Mouse (Mus musculus): ENCODE measurements around the gene Lrrc75b.
A peak's percentile ranks its signal among the peaks of the same experiment; 100 is the strongest.
"Not testable (repeated sequence)": the region's sequence is repeated elsewhere in the genome, so short reads cannot be mapped to it uniquely, and the experiment has no call there.

Gene Lrrc75b

GRCm38 (mm10) chr10:75566765-75567164 is 6.6 kb upstream of the Lrrc75b start:
- DNase-seq: not testable (repeated sequence)

GRCm38 (mm10) chr10:75566321-75566720 is 6.2 kb upstream of the Lrrc75b start:
- DNase-seq: no peak

GRCm38 (mm10) chr10:75565906-75566305 is 5.8 kb upstream of the Lrrc75b start:
- peak; percentile 81 for DNase-seq

- no peak for DNase-seq
These were observed 5.3 kb upstream of the Lrrc75b start for GRCm38 (mm10) chr10:75565436-75565835.

GRCm38 (mm10) chr10:75564687-75565265 is 4.6 kb upstream of the Lrrc75b start:
- DNase-seq: peak; percentile 16

- no peak for DNase-seq
These were observed 2.5 kb upstream of the Lrrc75b start for GRCm38 (mm10) chr10:75562596-75562995.

- no peak for DNase-seq
These were observed 1.0 kb upstream of the Lrrc75b start, which contains the start of gene Ggt1 for GRCm38 (mm10) chr10:75561071-75561654. Ggt1 (plus strand) TSS chr10:75561604.

- DNase-seq: no peak
These were observed 394 bp upstream of the Lrrc75b start for GRCm38 (mm10) chr10:75560549-75560899.

GRCm38 (mm10) chr10:75559041-75559675 is 972 bp downstream of the Lrrc75b start:
- DNase-seq: no peak

- no peak for DNase-seq
These were observed 1.6 kb downstream of the Lrrc75b start for GRCm38 (mm10) chr10:75558515-75558914.

GRCm38 (mm10) chr10:75556026-75556425 is 4.1 kb downstream of the Lrrc75b start:
- DNase-seq: peak; percentile 46

- no peak for DNase-seq
These were observed 4.6 kb downstream of the Lrrc75b start for GRCm38 (mm10) chr10:75555557-75555956.

- no peak for DNase-seq
These were observed 6.0 kb downstream of the Lrrc75b start for GRCm38 (mm10) chr10:75554090-75554489.

GRCm38 (mm10) chr10:75552701-75553450 is 7.3 kb downstream of the Lrrc75b start:
- DNase-seq: no peak

GRCm38 (mm10) chr10:75552106-75552505 is 8.0 kb downstream of the Lrrc75b start:
- DNase-seq: no peak

- DNase-seq: no peak
These were observed 9.0 kb downstream of the Lrrc75b start for GRCm38 (mm10) chr10:75551175-75551574.

GRCm38 (mm10) chr10:75549886-75550285 is 10.2 kb downstream of the Lrrc75b start:
- DNase-seq: no peak

- DNase-seq: no peak
These were observed 11.6 kb downstream of the Lrrc75b start for GRCm38 (mm10) chr10:75548486-75548885.

GRCm38 (mm10) chr10:75547901-75548300 is 12.2 kb downstream of the Lrrc75b start:
- no peak for DNase-seq

- DNase-seq: no peak
These were observed 24.0 kb downstream of the Lrrc75b start for GRCm38 (mm10) chr10:75536123-75536522.

GRCm38 (mm10) chr10:75535423-75535822 is 24.7 kb downstream of the Lrrc75b start:
- DNase-seq: no peak

- DNase-seq: no peak
These were observed 25.2 kb downstream of the Lrrc75b start for GRCm38 (mm10) chr10:75534934-75535333.

GRCm38 (mm10) chr10:75534216-75534615 is 25.9 kb downstream of the Lrrc75b start:
- no peak for DNase-seq

Measured in kidney, postnatal 10 days (tissue).